Mouse (Mus musculus) right cerebral cortex, postnatal 4 days (tissue): ENCODE measurements at regions not wholly inside any gene's neighbourhood (a gene's known extent, or its start where the extent isn't known, plus 50 kb on each side); places are given as distances from the start of the nearest gene placed in this dataset.

Experiments used
- DNase-seq: peaks from one replicate; pipeline ENCODE4 v3.0.0-alpha.2; 2022

GRCm38 (mm10) chr13:60303561-60303960, 126.4 kb upstream of the Gas1 start:
- DNase-seq, result no peak

- no peak for DNase-seq
These were observed 128.1 kb upstream of the Gas1 start for GRCm38 (mm10) chr13:60305028-60305810.

GRCm38 (mm10) chr13:60308062-60308801, 131.1 kb upstream of the Gas1 start:
- DNase-seq, result no peak

- DNase-seq, result no peak
These were observed 132.3 kb upstream of the Gas1 start for GRCm38 (mm10) chr13:60309482-60309881.

GRCm38 (mm10) chr13:60309926-60310325, 132.8 kb upstream of the Gas1 start:
- no peak for DNase-seq

DNA sequence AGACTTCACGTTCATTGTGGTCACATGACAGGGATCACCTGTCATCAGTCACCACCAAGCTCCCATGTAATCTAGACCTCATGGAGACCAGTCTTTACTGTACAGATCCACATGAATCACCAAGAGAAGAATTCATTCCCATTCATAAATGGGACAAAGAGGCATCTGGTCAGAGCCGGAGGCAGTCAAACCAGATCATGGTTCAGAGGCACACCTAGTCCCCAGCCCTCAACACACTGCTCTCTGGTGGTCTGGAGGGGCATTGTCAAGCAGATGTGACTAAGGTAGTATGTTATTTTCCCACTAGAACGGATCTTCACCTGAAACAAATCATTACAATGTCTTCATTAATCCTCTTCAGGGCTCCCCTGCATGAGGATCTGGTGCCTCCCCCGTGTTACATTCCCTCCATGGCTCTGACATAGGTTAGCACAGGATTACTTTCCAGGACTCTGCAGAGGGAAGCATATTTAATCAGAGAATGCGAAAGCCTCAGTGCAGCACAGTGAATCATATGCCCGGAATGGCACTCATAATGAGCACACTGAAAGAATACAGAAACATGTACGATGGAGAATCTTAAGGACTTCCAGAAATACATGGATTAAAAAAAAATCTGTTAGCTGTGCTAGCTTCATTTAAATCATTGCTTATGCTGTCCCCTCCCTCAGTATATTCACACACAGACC, 135.4 kb upstream of the Gas1 start:
- no peak for DNase-seq

DNA sequence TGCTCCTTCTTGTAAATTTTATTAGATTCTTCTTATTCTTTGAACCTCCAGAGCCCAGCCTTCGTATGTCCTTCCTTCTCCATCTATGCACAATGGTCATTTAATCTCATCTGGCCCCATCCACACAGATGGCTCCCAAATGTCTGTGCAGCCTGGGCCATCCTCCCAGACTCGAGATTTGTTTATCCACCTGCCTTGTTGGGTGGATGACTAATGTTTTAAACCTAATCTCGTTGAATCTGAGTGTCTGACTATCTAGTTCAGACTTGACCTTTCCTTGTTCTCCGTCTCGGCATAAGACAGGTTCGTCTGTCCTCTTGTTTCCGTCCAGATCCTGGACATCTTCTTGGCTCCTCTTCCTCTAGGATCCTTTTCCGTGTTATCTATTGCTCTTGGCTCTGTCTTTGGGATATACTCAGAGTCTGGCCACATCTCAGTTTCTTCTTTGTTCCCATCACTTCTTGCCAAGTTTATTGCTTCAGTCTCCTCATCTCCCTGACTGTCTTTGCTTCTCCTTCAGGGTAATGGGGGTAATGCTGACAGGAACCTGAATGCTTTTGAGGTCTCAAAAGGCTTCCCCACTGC, 141.4 kb upstream of the Gas1 start:
- no peak for DNase-seq

DNA sequence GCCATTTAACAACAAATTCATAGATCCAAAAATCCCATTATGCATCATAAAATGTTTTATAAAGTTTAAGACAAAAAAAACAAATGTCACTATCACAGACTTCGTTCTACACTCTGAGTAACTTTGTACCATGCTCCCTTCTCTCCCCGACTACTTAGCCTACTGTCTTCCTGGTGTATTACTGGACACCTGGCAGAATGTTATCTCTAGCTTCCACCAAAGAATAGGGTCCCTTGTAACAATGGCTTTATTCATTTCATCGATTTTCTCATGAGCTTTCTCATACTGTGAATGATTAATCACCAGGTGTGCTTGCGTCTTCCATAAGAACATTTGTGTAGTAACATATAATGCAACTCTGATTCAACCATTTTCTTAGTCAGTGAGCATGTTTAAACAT, 142.1 kb upstream of the Gas1 start:
- DNase-seq, result no peak

GRCm38 (mm10) chr13:60319861-60320602, 142.9 kb upstream of the Gas1 start:
- no peak for DNase-seq

GRCm38 (mm10) chr13:60322579-60322978, 145.4 kb upstream of the Gas1 start:
- DNase-seq, result no peak

DNA sequence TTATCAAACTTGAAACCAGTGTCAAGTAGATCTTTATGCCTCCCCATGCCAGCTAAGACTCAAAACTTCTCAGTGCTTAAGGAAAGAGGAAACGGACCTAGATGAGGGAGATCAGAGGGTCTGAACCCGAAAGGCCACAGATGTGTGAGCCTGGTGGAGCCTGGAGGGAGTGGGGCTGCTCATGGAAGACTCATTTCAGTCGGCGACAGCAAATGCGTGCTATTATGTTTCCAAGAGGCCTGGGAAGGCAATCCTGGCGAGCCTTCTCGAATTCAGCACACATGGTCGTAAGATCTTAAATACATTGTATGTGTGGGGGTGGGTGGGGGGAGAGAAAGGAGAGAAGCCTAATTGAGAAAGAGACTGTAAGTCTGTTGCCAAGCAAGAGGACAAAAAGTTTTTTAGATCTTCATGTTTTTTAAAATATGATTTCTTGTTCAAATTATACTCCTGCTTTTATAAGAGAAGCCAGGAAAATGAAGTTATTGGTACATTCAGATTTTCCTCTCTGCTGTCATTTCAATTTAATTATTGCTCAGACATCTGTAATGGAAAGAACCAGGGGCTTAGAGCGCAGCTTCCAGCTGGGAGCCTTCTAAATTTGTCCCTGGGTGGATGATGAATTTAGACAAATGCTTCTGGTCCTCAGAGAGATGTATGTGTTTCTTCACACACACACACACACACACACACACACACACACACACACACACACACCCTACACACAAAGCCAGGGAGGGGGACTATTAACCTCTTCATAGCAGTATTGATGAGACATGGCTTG, 153.5 kb upstream of the Gas1 start:
- no peak for DNase-seq

DNA sequence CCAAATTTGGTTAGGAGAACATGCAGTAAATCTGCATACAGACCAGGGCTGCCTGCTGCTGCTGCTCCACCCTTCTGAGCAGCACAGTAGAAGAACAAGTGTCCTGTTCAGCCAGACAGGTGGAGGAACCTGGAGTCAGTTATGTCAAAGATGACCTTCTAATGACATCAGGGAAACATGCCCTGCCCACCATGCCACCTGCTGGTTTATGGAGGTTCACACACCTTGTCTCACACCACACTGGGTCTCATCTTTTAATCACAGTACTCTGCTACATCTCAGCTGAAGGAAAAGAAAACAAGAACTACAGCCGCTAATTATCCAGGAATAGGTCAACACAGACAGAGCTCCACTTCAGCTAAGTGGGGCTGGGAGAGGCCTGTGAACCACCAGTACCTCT, 159.0 kb upstream of the Gas1 start:
- DNase-seq, result no peak

- no peak for DNase-seq
These were observed 160.2 kb upstream of the Gas1 start for GRCm38 (mm10) chr13:60337383-60337782.

GRCm38 (mm10) chr13:60338107-60338506, 160.9 kb upstream of the Gas1 start:
- no peak for DNase-seq

- DNase-seq, result no peak
These were observed 162.9 kb upstream of the Gas1 start for GRCm38 (mm10) chr13:60340068-60340467.

DNA sequence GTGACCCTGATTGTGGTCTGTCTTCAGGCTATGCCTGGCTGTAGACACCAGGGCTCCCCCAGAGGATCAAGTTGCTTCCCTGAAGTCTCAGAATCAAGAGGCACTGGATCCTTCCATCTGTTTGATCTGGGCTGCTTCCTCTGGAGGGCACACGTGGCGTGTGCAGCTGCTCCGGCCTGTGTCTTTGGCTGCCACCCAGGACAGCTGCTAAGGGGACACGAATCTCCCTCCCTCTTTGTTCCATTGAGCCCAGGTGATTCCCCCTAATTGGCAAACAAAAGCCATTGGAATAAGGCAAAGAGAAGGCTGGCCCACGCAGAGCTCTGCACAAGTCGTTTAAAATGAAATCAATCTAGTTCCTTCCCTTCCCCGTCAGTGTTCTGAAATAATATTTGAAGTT, 170.7 kb upstream of the Gas1 start:
- DNase-seq, result peak; percentile 21

DNA sequence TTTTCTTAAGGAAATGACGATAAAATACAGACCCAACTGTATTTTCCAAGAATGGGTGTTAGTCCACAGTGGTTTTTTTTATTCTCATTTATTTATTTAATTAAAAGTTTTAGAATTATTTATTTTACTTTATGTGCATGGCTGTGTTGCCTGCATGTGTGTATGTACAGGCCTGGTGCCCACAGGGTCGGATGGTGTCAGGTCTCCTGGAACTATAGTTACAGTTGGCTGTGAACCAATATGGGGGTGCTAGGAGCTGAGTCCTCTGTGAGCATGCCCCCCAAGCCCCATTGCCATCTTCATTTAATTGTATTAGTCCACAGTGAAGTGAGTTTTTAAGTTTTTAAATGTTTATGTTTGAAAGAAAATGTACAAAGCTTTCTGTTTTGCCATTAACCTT, 171.3 kb upstream of the Gas1 start:
- no peak for DNase-seq

DNA sequence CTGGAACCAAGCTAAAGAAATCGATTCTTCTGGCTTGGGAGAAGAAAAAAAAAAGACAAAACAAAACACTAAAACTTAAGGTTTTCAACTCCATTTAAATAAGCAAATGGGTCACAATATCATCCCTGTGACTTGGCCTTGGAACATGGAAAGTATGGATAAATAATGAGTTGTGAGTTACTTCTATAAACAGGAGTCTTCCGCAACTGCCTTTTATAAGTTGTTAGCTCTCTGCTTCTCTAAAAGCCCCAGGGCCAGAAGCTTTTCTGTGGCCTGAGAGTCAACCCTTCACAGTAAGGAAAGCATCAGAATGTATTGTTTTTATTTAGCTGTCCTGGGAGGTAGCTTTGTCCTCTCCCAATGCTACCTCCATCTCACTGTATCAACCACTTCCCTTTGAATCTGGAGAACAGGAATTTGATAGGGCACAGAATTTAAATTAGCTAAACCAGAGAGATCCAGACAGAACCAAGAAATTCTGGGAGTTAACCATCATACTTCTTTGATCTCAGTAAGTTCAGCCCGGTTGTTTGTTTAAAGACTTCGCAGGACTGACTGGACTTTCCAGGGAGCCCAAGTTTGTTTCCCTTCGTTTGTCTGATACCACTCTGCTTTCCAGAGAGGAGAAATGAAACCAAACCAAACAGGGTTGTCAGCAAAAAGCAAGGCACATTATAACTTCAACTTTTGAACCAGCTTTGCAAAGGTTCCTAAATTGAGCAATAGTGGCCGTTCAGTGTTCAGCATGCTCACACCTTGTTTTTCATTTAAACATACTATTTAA, 178.7 kb upstream of the Gas1 start:
- DNase-seq, result no peak

GRCm38 (mm10) chr13:60358408-60359060, 181.4 kb upstream of the Gas1 start:
- DNase-seq, result no peak
